Mouse (Mus musculus) liver, embryonic 16.5 days (tissue): ENCODE measurements around the gene Palm. TPM values are rescaled to one million over a fixed set of nuclear protein-coding genes. Genes with fewer than 3 reads are reported as not detected.

Experiments used
- ATAC-seq: fragments of 200-750 bp; cut with Nextera tagmentation; 2 replicates; pipeline ENCODE4 v1.8.0; 2017; ENCODE audit warnings: low read depth, mild to moderate bottlenecking, moderate number of reproducible peaks, moderate library complexity
- H3K27ac ChIP-seq: fragments of 300-500 bp; sonication (generic); 2 replicates; pipeline ENCODE4 v1.5.1; 2014; ENCODE audit warnings: mild to moderate bottlenecking, low read length
- H3K27me3 ChIP-seq: fragments of 300-500 bp; sonication (generic); 2 replicates; pipeline ENCODE4 v1.6.1; 2014; ENCODE audit warnings: low read depth, low read length, mixed read lengths; ENCODE audit not compliant: control insufficient read depth, insufficient read depth
- H3K36me3 ChIP-seq: fragments of 300-500 bp; sonication (generic); 2 replicates; pipeline ENCODE4 v1.6.1; 2014; ENCODE audit warnings: mild to moderate bottlenecking; ENCODE audit not compliant: control insufficient read depth, insufficient read depth
- H3K4me1 ChIP-seq: fragments of 300-500 bp; sonication (generic); 2 replicates; pipeline ENCODE4 v1.6.1; 2014; ENCODE audit warnings: low read depth, low read length, mixed read lengths; ENCODE audit not compliant: control insufficient read depth
- H3K4me2 ChIP-seq: fragments of 300-500 bp; sonication (generic); 2 replicates; pipeline ENCODE4 v1.6.1; 2014; ENCODE audit warnings: low read depth, low read length, mixed read lengths
- H3K4me3 ChIP-seq: fragments of 300-500 bp; sonication (generic); 2 replicates; pipeline ENCODE4 v1.5.1; 2014; ENCODE audit warnings: low read depth, mild to moderate bottlenecking, low read length
- H3K9ac ChIP-seq: fragments of 300-500 bp; sonication (generic); 2 replicates; pipeline ENCODE4 v1.6.1; 2014; ENCODE audit warnings: low read depth, low read length
- H3K9me3 ChIP-seq: fragments of 300-500 bp; sonication (generic); replicated peaks from 2 replicates; pipeline ENCODE4 v1.6.1; 2016; ENCODE audit warnings: low read length; ENCODE audit not compliant: control insufficient read depth
- WGBS: fragments of 180-500 bp; shearing (Covaris S2); extraction: QIAGEN DNeasy Blood & Tissue Kit; methylation state at CpG from one replicate; pipeline ENCODE4 v1.1.7; 2014; ENCODE audit not compliant: insufficient replicate concordance; 5-methylcytosine and 5-hydroxymethylcytosine counted together
- polyA plus RNA-seq: library from polyadenylated mRNA; unstranded; fragments of >200 nt; fragmentation: Nextera tagmentation; extraction: Ambion mirVana; gene quantifications from 2 replicates; pipeline ENCODE4 v1.2.1, GENCODE M21; 2015

Palm gene
- polyA plus RNA-seq, 1 experiment from 2014 or later = 8.0 TPM

- WGBS = 28% methylated on average over 2 of the region's 2 CpGs
- Histone ChIP-seq H3K36me3 (no peaks in the 10 kb centered on the region), H3K27me3 (peaks cover 36% of the 10 kb centered on the region), H3K4me1 (peaks cover 23% of the 10 kb centered on the region), H3K9me3 (peaks cover 2% of the 10 kb centered on the region; the same call in 1 of the 2 replicates), H3K4me3 (no peak overlapping the region), H3K9ac (no peak overlapping the region), H3K4me2 (no peak overlapping the region), H3K27ac (no peak overlapping the region)
- ATAC-seq = no peak
Measured at GRCm38 (mm10) chr10:79779193-79779592, 14.2 kb upstream of the Palm start.

DNA sequence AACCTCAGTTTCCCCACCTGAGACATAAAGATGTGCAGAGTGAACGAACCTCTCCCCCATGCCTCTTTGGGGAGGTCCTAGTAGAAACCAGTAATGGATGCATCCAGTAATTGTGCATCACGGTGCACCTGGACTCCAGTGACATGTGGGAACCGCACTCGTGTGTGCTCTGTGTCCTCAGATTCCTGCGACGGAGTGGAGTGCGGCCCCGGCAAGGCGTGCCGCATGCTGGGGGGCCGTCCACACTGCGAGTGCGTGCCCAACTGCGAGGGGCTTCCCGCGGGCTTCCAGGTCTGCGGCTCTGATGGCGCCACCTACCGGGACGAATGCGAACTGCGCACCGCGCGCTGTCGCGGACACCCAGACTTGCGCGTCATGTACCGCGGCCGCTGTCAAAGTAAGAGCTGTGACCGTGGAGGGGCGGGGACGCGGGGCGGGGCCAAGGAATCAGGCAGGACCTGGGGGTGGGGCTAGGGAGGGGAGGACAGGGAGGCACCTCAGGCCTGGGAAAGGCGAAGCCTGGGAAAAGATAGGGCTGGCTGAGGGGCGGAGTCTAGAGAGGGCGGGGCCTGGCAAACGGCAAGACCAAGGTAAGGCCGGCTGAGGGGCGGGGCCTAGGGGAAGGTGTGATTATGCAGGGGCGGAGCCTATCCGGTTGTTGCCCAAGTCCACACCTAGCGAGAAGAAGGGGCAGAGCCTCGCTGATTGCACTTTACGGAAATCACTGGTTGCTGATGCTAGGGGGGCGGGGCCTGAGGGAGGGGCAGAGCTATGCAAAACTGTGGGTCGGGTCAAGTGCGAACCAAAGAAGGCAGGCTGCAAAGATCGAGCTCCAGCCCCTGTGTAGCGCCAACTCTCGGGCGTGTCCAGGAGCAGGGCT lies 13.3 kb upstream of the Palm start:
- 1% methylated on average over 55 of the region's 55 CpGs for WGBS
- H3K27ac ChIP-seq = peak overlapping the region; percentile 35; the same call in 1 of the 2 replicates
- no peaks in the 10 kb centered on the region for H3K36me3 ChIP-seq
- H3K27me3 ChIP-seq = peaks cover 39% of the 10 kb centered on the region
- peak overlapping the region; percentile 77 for H3K4me2 ChIP-seq
- peaks cover 23% of the 10 kb centered on the region for H3K4me1 ChIP-seq
- peak overlapping the region; percentile 53 for H3K4me3 ChIP-seq
- ATAC-seq = peak; percentile 85
- H3K9me3 ChIP-seq = peaks cover under 1% of the 10 kb centered on the region; the same call in 1 of the 2 replicates
- no peak overlapping the region for H3K9ac ChIP-seq

DNA sequence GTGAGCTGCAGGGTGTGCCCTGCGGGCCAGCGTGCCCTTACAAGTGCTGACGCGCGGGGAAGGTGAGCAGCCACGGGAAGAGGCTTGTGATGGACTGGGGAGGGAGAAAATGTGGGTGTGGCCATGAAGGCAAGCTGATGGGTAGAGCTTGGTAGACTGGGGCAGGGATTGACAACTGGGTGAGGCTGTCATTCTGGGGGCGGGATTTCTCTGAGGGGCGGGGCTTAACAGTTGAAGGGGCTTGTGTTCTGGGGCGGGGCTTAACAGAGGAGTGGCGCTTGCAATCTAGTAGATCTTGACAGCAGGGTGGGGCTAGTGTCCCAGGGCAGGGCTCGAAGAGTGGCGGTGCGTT lies 12.7 kb upstream of the Palm start:
- ATAC-seq = no peak; the same call in 1 of the 2 replicates
- H3K27ac ChIP-seq = peak overlapping the region; percentile 35; the same call in 1 of the 2 replicates
- no peaks in the 10 kb centered on the region for H3K9me3 ChIP-seq
- H3K36me3 ChIP-seq = no peaks in the 10 kb centered on the region
- peaks cover 23% of the 10 kb centered on the region for H3K4me1 ChIP-seq
- peak overlapping the region; percentile 53 for H3K4me3 ChIP-seq
- 0% methylated on average over 13 of the region's 13 CpGs for WGBS
- H3K27me3 ChIP-seq = peaks cover 39% of the 10 kb centered on the region
- H3K4me2 ChIP-seq = peak overlapping the region; percentile 77
- peak overlapping the region; percentile 22; the same call in 1 of the 2 replicates for H3K9ac ChIP-seq

DNA sequence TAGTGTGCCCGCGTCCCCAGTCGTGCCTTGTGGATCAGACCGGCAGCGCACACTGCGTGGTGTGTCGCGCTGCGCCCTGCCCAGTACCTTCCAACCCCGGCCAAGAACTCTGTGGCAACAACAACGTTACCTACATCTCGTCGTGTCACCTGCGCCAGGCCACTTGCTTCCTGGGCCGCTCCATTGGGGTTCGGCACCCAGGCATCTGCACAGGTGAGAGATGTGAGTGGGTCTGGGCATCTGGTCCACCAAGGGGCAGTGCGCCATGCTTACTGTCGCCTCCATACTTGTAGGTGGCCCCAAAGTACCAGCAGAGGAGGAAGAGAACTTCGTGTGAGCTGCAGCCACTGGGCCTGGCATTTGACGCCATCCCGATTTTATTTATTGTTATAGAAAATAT lies 12.2 kb upstream of the Palm start:
- Histone ChIP-seq H3K9ac (peak overlapping the region; percentile 22; the same call in 1 of the 2 replicates), H3K27me3 (peaks cover 39% of the 10 kb centered on the region), H3K36me3 (no peaks in the 10 kb centered on the region), H3K4me1 (peaks cover 23% of the 10 kb centered on the region), H3K9me3 (no peaks in the 10 kb centered on the region), H3K27ac (no peak overlapping the region), H3K4me3 (peak overlapping the region; percentile 53), H3K4me2 (peak overlapping the region; percentile 77)
- no peak for ATAC-seq
- WGBS = 28% methylated on average over 21 of the region's 21 CpGs

DNA sequence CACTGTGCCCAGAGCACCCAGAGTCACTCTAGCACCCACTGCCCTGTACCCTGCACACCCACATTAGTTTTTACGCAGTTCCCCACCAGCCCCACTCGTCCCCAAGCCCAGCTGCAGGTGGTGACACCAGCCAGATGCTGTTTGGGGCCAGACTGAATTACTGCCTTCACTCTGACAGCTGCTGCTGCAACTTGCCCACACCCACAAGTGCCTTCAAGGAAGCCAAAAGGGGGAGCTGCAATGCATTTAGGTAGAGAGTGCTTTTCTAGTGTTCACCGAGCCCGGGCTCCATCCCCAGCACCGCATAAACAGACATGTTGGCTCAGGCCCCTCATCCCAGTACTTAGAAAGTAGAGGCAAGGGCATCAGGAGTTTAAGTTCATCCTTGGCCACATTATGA lies 11.4 kb upstream of the Palm start:
- Histone ChIP-seq H3K4me2 (no peak overlapping the region), H3K9me3 (no peaks in the 10 kb centered on the region), H3K36me3 (no peaks in the 10 kb centered on the region), H3K27ac (no peak overlapping the region), H3K4me3 (no peak overlapping the region), H3K4me1 (peaks cover 22% of the 10 kb centered on the region), H3K9ac (no peak overlapping the region), H3K27me3 (peaks cover 34% of the 10 kb centered on the region)
- 60% methylated on average over 5 of the region's 5 CpGs for whole genome bisulfite sequencing
- no peak for ATAC-seq

GRCm38 (mm10) chr10:79783050-79783449 lies 10.3 kb upstream of the Palm start:
- Histone ChIP-seq H3K9me3 (no peaks in the 10 kb centered on the region), H3K4me2 (no peak overlapping the region), H3K27ac (no peak overlapping the region), H3K9ac (no peak overlapping the region), H3K4me1 (peaks cover 19% of the 10 kb centered on the region), H3K4me3 (no peak overlapping the region), H3K36me3 (no peaks in the 10 kb centered on the region), H3K27me3 (peaks cover 23% of the 10 kb centered on the region)
- 60% methylated on average over 7 of the region's 7 CpGs for WGBS
- no peak for ATAC-seq

DNA sequence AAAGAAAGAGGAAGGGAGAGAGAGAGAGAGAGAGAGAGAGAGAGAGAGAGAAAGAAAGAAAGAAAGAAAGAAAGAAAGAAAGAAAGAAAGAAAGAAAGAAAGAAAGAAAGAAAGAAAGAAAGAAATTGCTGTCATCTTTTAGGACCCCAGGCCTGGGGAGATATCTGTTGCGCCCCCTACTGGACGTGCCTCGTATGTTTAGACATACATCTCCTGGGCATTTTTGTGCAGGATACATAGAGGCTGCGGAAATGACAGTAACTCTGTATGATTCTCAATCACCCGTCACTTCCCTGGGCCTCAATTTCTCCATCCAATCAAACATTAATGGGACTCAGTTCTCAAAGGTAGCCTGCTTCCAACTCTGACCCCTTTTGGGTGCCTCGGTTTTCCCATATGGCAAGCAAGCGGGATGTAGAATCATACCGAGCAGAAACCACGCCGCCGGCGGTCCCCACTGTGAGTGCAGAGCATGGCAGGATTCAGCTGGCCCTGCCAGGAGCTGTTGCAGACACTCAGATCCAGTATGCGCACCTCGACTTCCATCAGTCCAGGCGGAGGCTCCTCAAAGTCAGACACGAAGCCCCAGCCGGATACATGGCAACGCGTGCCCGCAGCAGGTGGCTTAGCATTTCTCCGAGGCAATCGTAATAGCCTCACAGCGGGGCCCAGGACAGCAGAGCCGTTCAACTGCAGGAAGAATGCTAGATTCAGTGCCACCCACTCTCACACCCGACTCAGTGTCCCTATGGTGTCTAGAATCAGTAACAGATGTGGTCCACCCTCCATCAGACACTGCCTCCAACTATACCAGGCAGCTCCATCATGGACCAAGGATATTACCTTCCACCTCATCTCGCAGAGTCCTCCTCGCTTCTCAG lies 9.2 kb upstream of the Palm start:
- no peak overlapping the region for H3K27ac ChIP-seq
- no peak overlapping the region for H3K4me3 ChIP-seq
- H3K27me3 ChIP-seq = peaks cover 12% of the 10 kb centered on the region
- H3K9ac ChIP-seq = no peak overlapping the region
- H3K36me3 ChIP-seq = no peaks in the 10 kb centered on the region
- ATAC-seq = no peak
- H3K9me3 ChIP-seq = no peaks in the 10 kb centered on the region
- peaks cover 19% of the 10 kb centered on the region for H3K4me1 ChIP-seq
- no peak overlapping the region for H3K4me2 ChIP-seq
- 48% methylated on average over 27 of the region's 27 CpGs for WGBS

DNA sequence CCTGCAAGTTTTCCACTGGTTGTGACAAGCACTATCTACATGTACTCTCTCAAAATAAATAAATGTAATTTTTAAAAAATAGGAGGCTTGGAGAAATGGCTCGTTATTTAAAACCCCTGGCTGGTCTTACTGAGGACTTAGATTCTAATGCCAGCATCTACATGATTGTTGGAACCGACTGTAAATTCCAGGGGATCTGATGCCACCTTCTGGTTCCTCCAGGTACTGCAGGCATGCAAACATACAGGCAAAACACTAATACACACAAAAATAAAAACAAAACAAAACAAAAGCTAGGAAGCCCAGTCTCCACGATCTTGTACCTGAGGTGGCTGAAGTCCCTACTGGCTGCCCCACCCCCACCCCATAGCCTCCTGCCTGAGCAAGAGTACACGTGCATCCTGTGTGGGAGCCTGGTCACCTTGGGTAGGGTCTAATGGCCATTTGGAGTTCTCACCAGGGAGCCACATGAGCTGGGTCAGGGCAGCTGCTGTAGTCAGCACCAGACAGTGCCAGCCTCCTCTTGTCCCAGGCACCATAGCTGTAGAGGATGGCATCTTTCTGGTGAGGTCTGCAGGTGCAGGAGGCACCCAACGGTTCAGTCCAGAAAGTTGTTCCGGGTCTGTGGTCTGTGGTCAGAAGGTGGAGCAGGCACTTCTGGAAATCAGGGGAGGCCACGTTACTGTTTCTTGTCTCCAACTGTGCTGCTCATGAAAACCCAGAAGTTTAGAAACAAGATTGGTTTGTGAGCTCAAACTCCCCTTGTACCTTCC lies 4.8 kb upstream of the Palm start:
- Histone ChIP-seq H3K27me3 (peaks cover 5% of the 10 kb centered on the region), H3K4me3 (no peak overlapping the region), H3K9me3 (no peaks in the 10 kb centered on the region), H3K27ac (no peak overlapping the region), H3K9ac (no peak overlapping the region), H3K4me2 (no peak overlapping the region), H3K36me3 (no peaks in the 10 kb centered on the region), H3K4me1 (peaks cover 5% of the 10 kb centered on the region)
- 11% methylated on average over 7 of the region's 7 CpGs for WGBS
- peak; percentile 12; the same call in 1 of the 2 replicates for ATAC-seq
